ENCODE assay signal across 8 mouse cellular contexts in the genomic region with DNA sequence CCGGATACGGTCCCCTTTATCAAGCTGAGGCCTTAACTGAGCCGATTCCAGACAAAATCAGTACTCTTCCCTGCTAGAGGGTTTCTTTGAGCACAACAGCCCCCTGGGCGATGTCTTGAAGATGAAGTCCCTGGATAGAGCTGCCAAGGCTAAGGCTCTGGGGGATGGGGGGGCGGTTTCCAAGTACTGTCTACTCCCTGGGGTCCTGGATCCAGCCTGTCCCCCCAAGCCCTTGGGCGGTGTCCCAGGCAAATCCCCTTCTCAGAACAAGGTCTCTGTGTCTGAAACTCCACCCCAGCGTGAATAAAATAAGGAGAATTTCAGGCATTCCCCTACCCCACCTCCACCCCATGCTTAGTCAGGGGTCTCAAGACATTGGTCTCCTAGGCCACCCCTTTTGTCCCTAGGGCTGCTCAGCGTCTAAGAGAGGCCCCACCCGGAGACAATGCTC. TPM values are rescaled to one million over a fixed set of nuclear protein-coding genes. Genes with fewer than 3 reads are reported as not detected.
DNase-seq lines count a peak whose midpoint lies in the region; ATAC-seq and TF ChIP-seq lines count a peak whose summit lies in the region.

No protein-coding gene starts in this region.

- H3K79me2 ChIP-seq in CH12.LX (replicated peaks; ENCODE audit: control insufficient read depth, extremely low read depth, insufficient read depth, poor library complexity, severe bottlenecking) (no peaks in the 10 kb centered on the region), macrophage (ENCODE audit: inconsistent target) (no peaks in the 10 kb centered on the region)

- 6% methylated on average over 9 of the region's 9 CpGs for WGBS in kidney, embryonic 14.5 days
- 12% methylated on average over 9 of the region's 9 CpGs for WGBS in heart, postnatal 0 days
- 36% methylated on average over 9 of the region's 9 CpGs for WGBS in macrophage (ENCODE audit: missing documents)

- no peak for TF ChIP-seq EP300 in CH12.LX (IDR thresholded peaks at IDR 0.05; ENCODE audit: low read length)
- no peak for TF ChIP-seq EP300 in heart, postnatal 0 days (IDR thresholded peaks at IDR 0.05; ENCODE audit: low read depth)

- no peak for TF ChIP-seq CTCF in CH12.LX (conservative IDR thresholded peaks at IDR 0.05 in 1 of 2, IDR thresholded peaks at IDR 0.05 in 1 of 2; ENCODE audit: low read depth in 2 of 2, low read length in 2 of 2)
- TF ChIP-seq CTCF in heart, postnatal 0 days (IDR thresholded peaks at IDR 0.05; ENCODE audit: low read depth), result no peak

- dilution Hi-C loops in CH12.LX (cut with MboI; ENCODE audit: extremely low pct_ligation_motif_present, extremely low pct_unique_long_range_greater_than_20kb, low sequenced_read_pairs), result no loop called here

- ATAC-seq in kidney, embryonic 14.5 days (ENCODE audit: low FRiP score, low TSS enrichment), result no peak
- ATAC-seq in heart, postnatal 0 days (ENCODE audit: insufficient read depth, low read depth), result no peak

- no peaks in the 10 kb centered on the region for H3K27me3 ChIP-seq in kidney, embryonic 14.5 days (ENCODE audit: control insufficient read depth, insufficient read depth, low read length)
- no peaks in the 10 kb centered on the region for H3K27me3 ChIP-seq in CH12.LX (replicated peaks)
- no peaks in the 10 kb centered on the region for H3K27me3 ChIP-seq in heart, postnatal 0 days (ENCODE audit: control insufficient read depth, insufficient read depth, low read length)

- DNase-seq in kidney, adult 9 months, result no peak
- DNase-seq in CH12.LX (ENCODE audit: extremely low read depth), result no peak
- peak; percentile 72 for DNase-seq in cerebellum, adult 9-10 months
- no peak for DNase-seq in heart, postnatal 0 days (ENCODE audit: low spot score)
- DNase-seq in urinary bladder, adult 2 months (ENCODE audit: low spot score), result no peak
- no peak for DNase-seq in urinary bladder, postnatal 10 days (ENCODE audit: low spot score)

- H3K9me3 ChIP-seq in kidney, embryonic 14.5 days (ENCODE audit: control insufficient read depth, low read length), result no peaks in the 10 kb centered on the region
- H3K9me3 ChIP-seq in CH12.LX (replicated peaks; ENCODE audit: low read length), result peaks cover 3% of the 10 kb centered on the region
- H3K9me3 ChIP-seq in heart, postnatal 0 days (replicated peaks; ENCODE audit: control insufficient read depth, low read length), result no peaks in the 10 kb centered on the region

- peak overlapping the region; percentile 79 for H3K4me3 ChIP-seq in kidney, embryonic 14.5 days (ENCODE audit: low read length)
- peak overlapping the region; percentile 51 to 69 (median 58) for H3K4me3 ChIP-seq in CH12.LX (replicated peaks in 1 of 3; ENCODE audit: low read depth in 2 of 3, low read length in 2 of 3, poor library complexity in 1 of 3)
- H3K4me3 ChIP-seq in heart, postnatal 0 days (ENCODE audit: low read depth, low read length), result peak overlapping the region; percentile 87
- peak overlapping the region; percentile 41 for H3K4me3 ChIP-seq in macrophage (ENCODE audit: inconsistent target)

- no peak overlapping the region; the same call in 1 of the 2 replicates for H3K27ac ChIP-seq in kidney, embryonic 14.5 days (ENCODE audit: low read depth, low read length)
- H3K27ac ChIP-seq in CH12.LX (ENCODE audit: insufficient read depth, low read depth) (no peak overlapping the region), macrophage (no peak overlapping the region)
- H3K27ac ChIP-seq in heart, postnatal 0 days (ENCODE audit: low read depth), result peak overlapping the region; percentile 80

- TF ChIP-seq POLR2A in CH12.LX (IDR thresholded peaks at IDR 0.05; ENCODE audit: low read depth, low read length), result no peak

- peak overlapping the region; percentile 78 for H3K4me2 ChIP-seq in kidney, embryonic 14.5 days (replicated peaks; ENCODE audit: low read depth, low read length)
- peak overlapping the region; percentile 90 for H3K4me2 ChIP-seq in CH12.LX (ENCODE audit: insufficient read depth, low read depth, poor library complexity, severe bottlenecking)
- peak overlapping the region; percentile 88 for H3K4me2 ChIP-seq in heart, postnatal 0 days (ENCODE audit: low read depth, low read length)

- peaks cover 15% of the 10 kb centered on the region for H3K4me1 ChIP-seq in kidney, embryonic 14.5 days (ENCODE audit: control insufficient read depth, insufficient read depth, low read length)
- peaks cover 5 to 21% of the 10 kb centered on the region in 2 experiments for H3K4me1 ChIP-seq in CH12.LX (ENCODE audit: control insufficient read depth in 1 of 2, insufficient read depth in 2 of 2)
- H3K4me1 ChIP-seq in heart, postnatal 0 days (ENCODE audit: control insufficient read depth, insufficient read depth), result peaks cover 15% of the 10 kb centered on the region; the same call in 1 of the 2 replicates

- TF ChIP-seq RAD21 in CH12.LX (IDR thresholded peaks at IDR 0.05; ENCODE audit: low read depth, low read length), result no peak

- peak overlapping the region; percentile 87 for H3K9ac ChIP-seq in kidney, embryonic 14.5 days (ENCODE audit: low read depth, low read length)
- H3K9ac ChIP-seq in CH12.LX (ENCODE audit: insufficient read depth, low read depth), result peak overlapping the region; percentile 81
- peak overlapping the region; percentile 89 for H3K9ac ChIP-seq in heart, postnatal 0 days (replicated peaks; ENCODE audit: low read depth, low read length)

- in situ Hi-C loops in CH12.LX (cut with MboI; ENCODE audit: low pct_ligation_motif_present, low pct_unique_long_range_greater_than_20kb, low sequenced_read_pairs), result no loop called here

- peaks cover 15% of the 10 kb centered on the region; the same call in 1 of the 2 replicates for H3K36me3 ChIP-seq in kidney, embryonic 14.5 days (ENCODE audit: control insufficient read depth, insufficient read depth, low read length)
- H3K36me3 ChIP-seq in CH12.LX (replicated peaks in 1 of 2; ENCODE audit: control insufficient read depth in 1 of 2, insufficient read depth in 1 of 2, low read length in 1 of 2) (peaks cover 3 to 44% of the 10 kb centered on the region in 2 experiments), macrophage (ENCODE audit: inconsistent target) (peaks cover 4% of the 10 kb centered on the region; the same call in 1 of the 2 replicates)
- 0 out of 2 replicates have a peak, but pooled peaks cover 5% of the 10 kb centered on the region for H3K36me3 ChIP-seq in heart, postnatal 0 days (replicated peaks; ENCODE audit: control insufficient read depth, insufficient read depth, low read length)

TF ChIP-seq in CH12.LX, 34 proteins besides CTCF, POLR2A, EP300 and RAD21 (continues in another document):
- TF ChIP-seq KAT2A (IDR thresholded peaks at IDR 0.05; ENCODE audit: insufficient replicate concordance, low read length) (no peak), USF2 (conservative IDR thresholded peaks at IDR 0.05; ENCODE audit: low read depth, low read length) (no peak), MAX (IDR thresholded peaks at IDR 0.05; ENCODE audit: low read length) (no peak), POLR2AphosphoS2 (IDR thresholded peaks at IDR 0.05; ENCODE audit: low read depth, low read length) (no peak), NELFE (IDR thresholded peaks at IDR 0.05; ENCODE audit: low read depth, low read length) (no peak), GABPA (IDR thresholded peaks at IDR 0.05; ENCODE audit: insufficient replicate concordance, low read depth, low read length) (no peak), SIN3A (IDR thresholded peaks at IDR 0.05; ENCODE audit: low read length) (no peak)

RNA-seq across cellular contexts. Expression of a gene that starts 1.1 kb away (rescaled TPM):
- polyA plus RNA-seq in kidney, embryonic 14.5 days (2014; fragmentation: Nextera tagmentation; extraction: Ambion mirVana), result 9.1 and 10.8 TPM in 2 replicates
- total RNA-seq in CH12.LX (2012; rRNA removed) (1.5 and 2.3 TPM in 2 replicates), CH12.LX (2014; rRNA removed) (0.68 and 0.81 TPM in 2 replicates)
- polyA plus RNA-seq in CH12.LX (2012; ENCODE audit: insufficient read length, low read depth) (2.7 and 2.9 TPM in 2 replicates), macrophage (2018) (2.0 to 3.1 TPM (median 2.4 TPM) in 3 replicates)
- total RNA-seq in heart, postnatal 0 days (2014; rRNA removed; ENCODE audit: low replicate concordance), result 15.9 and 23.5 TPM in 2 replicates
- 5.6 and 6.2 TPM in 2 replicates for polyA plus RNA-seq in heart, postnatal 0 days (2015; fragmentation: Nextera tagmentation; extraction: Ambion mirVana)
- total RNA-seq in macrophage (2018; cell fraction: chromatin; rRNA removed), result 10 to 100 TPM in 5 of 26 experiments, 1 to 10 TPM in 21; 2.1 to 14.8 (median 6.4) TPM
- total RNA-seq in macrophage (2018; cell fraction: cytosol; rRNA removed), result 1 to 10 TPM in 24 of 26 experiments, under 1 TPM in 2; 0.68 to 5.4 (median 2.2) TPM
- 10 to 100 TPM in 1 of 26 experiments, 1 to 10 TPM in 23, under 1 TPM in 2; 0.83 to 10.4 (median 3.2) TPM for total RNA-seq in macrophage (2018; cell fraction: nucleus; rRNA removed)
- 44.1 and 47.3 TPM in 2 replicates for polyA plus RNA-seq in urinary bladder, adult 2 months (2012; rRNA removed)

RNA-seq across cellular contexts. Expression of a gene that starts 26.5 kb away (rescaled TPM):
- 15.9 and 17.1 TPM in 2 replicates for polyA plus RNA-seq in kidney, embryonic 14.5 days (2014; fragmentation: Nextera tagmentation; extraction: Ambion mirVana)
- 21.7 and 26.5 TPM in 2 replicates for total RNA-seq in CH12.LX (2012; rRNA removed)
- 16.0 and 19.7 TPM in 2 replicates for total RNA-seq in CH12.LX (2014; rRNA removed)
- 20.6 and 21.3 TPM in 2 replicates for polyA plus RNA-seq in CH12.LX (2012; ENCODE audit: insufficient read length, low read depth)
- 5.8 and 7.2 TPM in 2 replicates for total RNA-seq in heart, postnatal 0 days (2014; rRNA removed; ENCODE audit: low replicate concordance)
- 10.1 and 11.0 TPM in 2 replicates for polyA plus RNA-seq in heart, postnatal 0 days (2015; fragmentation: Nextera tagmentation; extraction: Ambion mirVana)
- total RNA-seq in macrophage (2018; cell fraction: chromatin; rRNA removed), result 10 to 100 TPM; 18.6 to 94.5 (median 54.0) TPM
- 10 to 100 TPM; 14.7 to 24.2 (median 19.7) TPM for total RNA-seq in macrophage (2018; cell fraction: cytosol; rRNA removed)
- total RNA-seq in macrophage (2018; cell fraction: nucleus; rRNA removed), result 10 to 100 TPM; 12.1 to 45.8 (median 27.7) TPM
- polyA plus RNA-seq in macrophage (2018), result 15.6 to 17.3 TPM (median 16.0 TPM) in 3 replicates
- polyA plus RNA-seq in urinary bladder, adult 2 months (2012; rRNA removed), result 20.4 and 20.7 TPM in 2 replicates

RNA-seq across cellular contexts. Expression of a gene that starts 30.8 kb away (rescaled TPM):
- 4.2 and 5.2 TPM in 2 replicates for polyA plus RNA-seq in kidney, embryonic 14.5 days (2014; fragmentation: Nextera tagmentation; extraction: Ambion mirVana)
- total RNA-seq in CH12.LX (2012; rRNA removed) (5.9 and 8.1 TPM in 2 replicates), CH12.LX (2014; rRNA removed) (3.2 and 4.0 TPM in 2 replicates)
- polyA plus RNA-seq in CH12.LX (2012; ENCODE audit: insufficient read length, low read depth) (4.0 and 4.1 TPM in 2 replicates), macrophage (2018) (4.0 to 6.8 TPM (median 6.2 TPM) in 3 replicates)
- total RNA-seq in heart, postnatal 0 days (2014; rRNA removed; ENCODE audit: low replicate concordance), result 5.8 and 14.7 TPM in 2 replicates
- polyA plus RNA-seq in heart, postnatal 0 days (2015; fragmentation: Nextera tagmentation; extraction: Ambion mirVana), result 1.2 and 1.3 TPM in 2 replicates
- 100 to 1,000 TPM in 7 of 26 experiments, 10 to 100 TPM in 19; 14.1 to 149 (median 55.4) TPM for total RNA-seq in macrophage (2018; cell fraction: chromatin; rRNA removed)
- total RNA-seq in macrophage (2018; cell fraction: cytosol; rRNA removed), result 10 to 100 TPM in 13 of 26 experiments, 1 to 10 TPM in 13; 5.2 to 39.8 (median 10.0) TPM
- total RNA-seq in macrophage (2018; cell fraction: nucleus; rRNA removed), result 100 to 1,000 TPM in 1 of 26 experiments, 10 to 100 TPM in 24, 1 to 10 TPM in 1; 9.0 to 111 (median 34.1) TPM
- 9.9 and 11.6 TPM in 2 replicates for polyA plus RNA-seq in urinary bladder, adult 2 months (2012; rRNA removed)
